Mouse (Mus musculus) neural tube, embryonic 11.5 days (tissue): ENCODE results near the gene Dclk3. TPM values are rescaled to one million over a fixed set of nuclear protein-coding genes. Genes with fewer than 3 reads are reported as not detected.

Experiments used
- ATAC-seq: fragments of 200-750 bp; cut with Nextera tagmentation; 2 replicates; pipeline ENCODE4 v1.8.0; 2017; ENCODE audit warnings: moderate number of reproducible peaks, mild to moderate bottlenecking, moderate TSS enrichment, moderate library complexity; ENCODE audit not compliant: insufficient read depth, low FRiP score, low TSS enrichment
- DNase-seq: peaks from one replicate; pipeline ENCODE4 v3.0.0-alpha.2; 2015; ENCODE audit warnings: low spot score
- H3K27ac ChIP-seq: fragments of 300-500 bp; sonication (generic); 2 replicates; pipeline ENCODE4 v1.5.1; 2014; ENCODE audit warnings: low read depth, mild to moderate bottlenecking, low read length
- H3K27me3 ChIP-seq: fragments of 300-500 bp; sonication (generic); 2 replicates; pipeline ENCODE4 v1.6.1; 2014; ENCODE audit warnings: mild to moderate bottlenecking, low read length, mixed read lengths; ENCODE audit not compliant: control insufficient read depth, insufficient read depth
- H3K36me3 ChIP-seq: fragments of 300-500 bp; sonication (generic); 2 replicates; pipeline ENCODE4 v1.6.1; 2014; ENCODE audit warnings: mild to moderate bottlenecking, low read length, moderate library complexity, mixed read lengths; ENCODE audit not compliant: control insufficient read depth, insufficient read depth
- H3K4me1 ChIP-seq: fragments of 300-500 bp; sonication (generic); 2 replicates; pipeline ENCODE4 v1.6.1; 2014; ENCODE audit warnings: low read length, mixed read lengths; ENCODE audit not compliant: control insufficient read depth, insufficient read depth
- H3K4me2 ChIP-seq: fragments of 300-500 bp; sonication (generic); 2 replicates; pipeline ENCODE4 v1.6.1; 2014; ENCODE audit warnings: low read depth, mild to moderate bottlenecking, moderate library complexity
- H3K4me3 ChIP-seq: fragments of 300-500 bp; sonication (generic); 2 replicates; pipeline ENCODE4 v1.5.1; 2014; ENCODE audit warnings: low read depth, low read length
- H3K9ac ChIP-seq: fragments of 300-500 bp; sonication (generic); 2 replicates; pipeline ENCODE4 v1.6.1; 2014; ENCODE audit warnings: mild to moderate bottlenecking, low read length
- H3K9me3 ChIP-seq: fragments of 300-500 bp; sonication (generic); 2 replicates; pipeline ENCODE4 v1.6.1; 2016; ENCODE audit warnings: low read length; ENCODE audit not compliant: control insufficient read depth
- WGBS: fragments of 180-500 bp; shearing (Covaris S2); extraction: QIAGEN DNeasy Blood & Tissue Kit; methylation state at CpG from one replicate; pipeline ENCODE4 v1.1.7; 2014; 5-methylcytosine and 5-hydroxymethylcytosine counted together
- polyA plus RNA-seq: library from polyadenylated mRNA; unstranded; fragments of >200 nt; fragmentation: Nextera tagmentation; extraction: Ambion mirVana; gene quantifications from 2 replicates; pipeline ENCODE4 v1.2.1, GENCODE M21; 2014

Gene Dclk3
- polyA plus RNA-seq, 1 experiment from 2014 or later: 3.0 TPM

DNA sequence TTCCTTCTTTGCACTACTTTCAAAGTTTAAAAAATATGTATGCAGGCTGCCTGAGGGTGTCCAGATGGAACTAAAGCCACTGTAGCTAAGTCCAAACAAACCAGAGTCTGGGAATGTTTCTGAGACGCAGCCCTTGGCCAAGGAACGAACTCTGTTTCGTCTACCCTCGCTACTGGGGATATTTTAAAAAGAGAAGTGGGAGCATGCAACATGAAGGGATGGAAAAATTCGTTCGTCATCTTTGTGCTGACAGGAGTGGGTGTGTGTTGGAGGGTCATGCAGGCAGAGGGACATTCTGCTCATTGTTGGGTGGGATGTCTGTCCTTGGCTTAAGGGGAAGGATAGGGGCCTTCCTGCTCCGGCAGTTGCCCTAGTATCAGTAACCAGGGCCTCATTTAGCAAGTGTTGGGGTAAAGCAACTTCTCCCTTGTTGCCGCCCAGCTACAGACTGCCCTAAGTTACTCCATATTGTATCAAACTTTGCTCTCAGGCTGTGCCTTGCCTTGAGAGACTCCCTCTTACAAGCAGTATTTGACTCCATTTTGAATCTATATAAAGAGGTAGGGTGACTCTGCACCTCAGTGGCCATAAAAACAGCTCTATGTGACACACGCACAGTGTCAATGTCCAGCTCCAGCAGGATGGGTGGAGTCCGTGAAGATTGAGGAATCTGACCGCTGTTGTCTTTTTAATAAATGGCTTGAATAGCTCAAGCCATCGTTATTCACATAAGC is 34.4 kb upstream of the Dclk3 start:
- WGBS: 87% methylated on average over 12 of the region's 12 CpGs

DNA sequence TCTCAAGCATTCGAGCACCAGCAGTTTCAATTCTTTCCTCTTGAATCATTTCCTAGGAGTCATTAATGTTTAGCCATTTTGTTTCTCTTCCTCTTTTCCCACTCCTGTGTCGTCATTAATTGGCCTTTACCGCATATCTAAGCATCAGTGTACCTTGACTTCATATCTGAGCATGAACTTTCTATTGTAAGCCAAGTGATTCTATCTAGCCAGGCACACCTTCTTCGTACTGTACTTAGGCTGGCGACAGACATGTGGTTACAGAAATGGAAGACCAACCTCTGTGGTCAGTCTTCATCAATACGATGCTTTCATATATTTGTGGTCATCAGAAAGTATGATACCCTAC is 33.8 kb upstream of the Dclk3 start:
- Histone ChIP-seq H3K36me3 (no peaks in the 10 kb centered on the region), H3K27me3 (no peaks in the 10 kb centered on the region), H3K9ac (no peak overlapping the region), H3K27ac (no peak overlapping the region), H3K9me3 (no peaks in the 10 kb centered on the region), H3K4me1 (no peaks in the 10 kb centered on the region), H3K4me3 (no peak overlapping the region), H3K4me2 (no peak overlapping the region)
- WGBS: 90% methylated on average over 6 of the region's 6 CpGs
- ATAC-seq (no peak), DNase-seq (no peak)

More for the DNA sequence above, 34.4 kb upstream of the Dclk3 start:
- Histone ChIP-seq H3K27me3 (no peaks in the 10 kb centered on the region), H3K4me2 (no peak overlapping the region), H3K9ac (no peak overlapping the region), H3K4me3 (no peak overlapping the region), H3K4me1 (no peaks in the 10 kb centered on the region), H3K36me3 (no peaks in the 10 kb centered on the region), H3K27ac (no peak overlapping the region), H3K9me3 (no peaks in the 10 kb centered on the region)
- no peak for DNase-seq
- ATAC-seq: no peak

DNA sequence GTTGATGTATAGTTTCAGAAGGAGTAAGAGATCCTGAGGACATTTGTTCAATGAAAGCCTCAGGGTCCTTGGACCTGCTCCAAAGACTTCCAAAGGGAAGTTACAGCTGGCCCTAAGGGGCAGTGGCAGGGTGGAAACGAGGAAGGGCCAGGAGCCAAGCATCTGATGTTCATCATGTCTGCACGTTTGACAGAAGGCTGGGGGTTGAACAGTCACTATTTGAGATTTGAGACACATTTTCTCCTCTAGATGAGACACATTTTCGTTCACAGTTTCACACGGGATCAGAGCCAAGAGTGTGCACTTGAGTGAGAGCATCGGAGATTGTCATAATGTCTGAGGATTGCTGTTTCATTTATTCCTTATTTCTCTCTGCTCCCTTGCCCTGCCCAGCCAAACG is 30.9 kb upstream of the Dclk3 start:
- Histone ChIP-seq H3K4me2 (no peak overlapping the region), H3K9ac (no peak overlapping the region), H3K4me1 (no peaks in the 10 kb centered on the region), H3K9me3 (no peaks in the 10 kb centered on the region), H3K4me3 (no peak overlapping the region), H3K27ac (no peak overlapping the region), H3K36me3 (no peaks in the 10 kb centered on the region), H3K27me3 (no peaks in the 10 kb centered on the region)
- DNase-seq: no peak
- ATAC-seq: no peak
- WGBS: 90% methylated on average over 6 of the region's 6 CpGs

DNA sequence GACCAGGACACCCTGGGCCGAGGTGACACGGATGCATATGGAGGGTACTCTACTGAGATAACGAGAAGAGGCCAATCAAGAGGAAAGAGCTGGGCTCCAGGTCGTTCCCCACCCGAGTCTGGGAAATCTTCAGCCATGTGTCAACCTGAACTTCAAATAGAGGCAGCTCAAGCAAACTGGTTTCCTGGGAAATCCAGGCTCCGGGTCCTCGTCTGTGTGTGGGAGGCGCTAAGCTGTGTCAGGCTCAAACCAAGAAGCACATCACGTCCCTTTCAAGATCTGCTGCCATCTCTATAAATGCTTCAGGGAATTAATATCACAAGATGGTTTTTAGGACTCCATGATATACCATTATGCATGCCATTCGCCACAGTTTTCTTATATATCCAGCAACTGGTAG is 30.5 kb upstream of the Dclk3 start:
- no peak overlapping the region for H3K4me3 ChIP-seq
- 89% methylated on average over 10 of the region's 10 CpGs for WGBS
- no peaks in the 10 kb centered on the region for H3K36me3 ChIP-seq
- H3K27me3 ChIP-seq: no peaks in the 10 kb centered on the region
- no peak overlapping the region for H3K4me2 ChIP-seq
- ATAC-seq (no peak), DNase-seq (no peak)
- no peaks in the 10 kb centered on the region; the same call in 1 of the 2 replicates for H3K4me1 ChIP-seq
- no peak overlapping the region for H3K9ac ChIP-seq
- no peaks in the 10 kb centered on the region for H3K9me3 ChIP-seq
- no peak overlapping the region for H3K27ac ChIP-seq

DNA sequence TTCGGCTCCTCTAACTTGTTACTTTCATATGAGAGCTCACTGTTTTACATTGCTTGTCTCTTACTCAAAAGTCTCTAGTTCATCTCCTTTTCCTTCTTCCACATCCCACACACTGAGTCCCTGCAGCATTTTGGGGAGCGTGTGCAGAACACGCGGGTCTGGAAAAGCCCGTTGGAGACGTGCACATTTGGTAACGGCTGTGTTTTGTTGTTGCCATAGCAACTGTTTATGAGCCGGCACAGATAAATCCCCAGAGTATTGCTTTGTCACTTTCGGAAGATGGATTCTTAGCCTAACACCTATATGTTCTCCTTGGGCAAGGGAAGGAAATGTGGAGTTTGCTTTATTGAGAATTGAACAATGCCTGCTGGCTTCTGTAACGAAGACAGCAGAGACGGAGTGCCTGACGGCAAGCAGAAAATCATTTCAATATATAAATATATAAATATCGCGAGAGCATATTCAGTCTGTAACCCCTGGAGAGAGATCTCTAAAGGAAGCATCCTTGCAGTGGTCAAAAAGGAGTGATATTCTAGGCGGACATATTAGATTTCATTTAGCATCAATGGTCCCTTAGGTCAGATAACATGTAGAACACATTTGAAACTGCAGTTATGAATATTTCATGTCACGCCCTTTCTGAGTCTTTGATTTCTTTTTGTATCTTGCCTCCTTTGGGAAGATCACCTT is 26.3 kb upstream of the Dclk3 start:
- peak; percentile 35; the same call in 1 of the 2 replicates for ATAC-seq
- Histone ChIP-seq H3K4me3 (no peak overlapping the region), H3K4me1 (no peaks in the 10 kb centered on the region; the same call in 1 of the 2 replicates), H3K27ac (no peak overlapping the region), H3K36me3 (no peaks in the 10 kb centered on the region), H3K27me3 (no peaks in the 10 kb centered on the region), H3K9ac (no peak overlapping the region), H3K9me3 (no peaks in the 10 kb centered on the region), H3K4me2 (no peak overlapping the region)
- DNase-seq: peak; percentile 25
- 72% methylated on average over 16 of the region's 16 CpGs for WGBS

DNA sequence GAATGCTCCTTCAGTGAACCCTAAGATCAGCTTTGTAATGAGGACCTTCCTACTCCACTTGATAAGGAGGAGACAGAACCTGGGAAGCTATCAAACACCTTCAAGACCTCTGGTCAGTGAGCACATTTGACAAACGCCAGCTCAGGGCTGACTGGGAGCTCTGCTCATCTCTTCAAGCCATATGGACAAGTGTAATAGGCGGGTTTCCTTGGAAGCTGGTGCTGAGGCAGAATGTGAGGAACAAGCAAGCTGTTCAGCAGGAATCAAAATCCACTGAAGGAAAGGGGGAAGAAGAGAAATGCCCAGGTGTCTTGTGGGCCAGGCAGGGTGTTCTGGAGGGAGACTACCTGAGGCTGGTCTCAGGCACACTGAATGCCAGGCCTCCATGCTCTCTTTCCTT is 17.0 kb upstream of the Dclk3 start:
- Histone ChIP-seq H3K4me3 (no peak overlapping the region), H3K27me3 (no peaks in the 10 kb centered on the region), H3K9ac (no peak overlapping the region), H3K4me2 (no peak overlapping the region), H3K36me3 (no peaks in the 10 kb centered on the region), H3K27ac (no peak overlapping the region), H3K9me3 (no peaks in the 10 kb centered on the region), H3K4me1 (no peaks in the 10 kb centered on the region)
- ATAC-seq (no peak), DNase-seq (no peak)
- 77% methylated on average over 2 of the region's 2 CpGs for WGBS

DNA sequence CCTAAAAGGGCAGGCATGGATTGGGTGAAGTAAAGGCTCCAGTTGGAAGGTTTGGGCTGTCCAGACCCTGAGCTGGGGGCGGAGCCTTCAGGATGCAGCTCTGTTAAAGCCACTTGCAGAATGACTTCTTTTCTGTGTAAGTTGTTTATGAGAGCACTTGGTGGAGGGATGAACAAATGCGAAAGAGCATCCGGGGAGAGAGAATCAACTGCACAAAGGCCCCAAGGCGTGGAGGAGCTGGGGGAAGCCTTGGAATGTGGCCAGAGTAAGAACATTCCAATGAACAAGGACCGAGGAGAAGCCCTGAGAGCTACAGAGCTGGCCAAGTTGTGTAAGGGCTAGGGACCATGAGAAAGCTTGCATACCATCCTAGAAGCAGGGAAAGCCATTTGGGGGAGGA is 16.3 kb upstream of the Dclk3 start:
- H3K36me3 ChIP-seq: no peaks in the 10 kb centered on the region
- no peak overlapping the region for H3K27ac ChIP-seq
- H3K9me3 ChIP-seq: no peaks in the 10 kb centered on the region
- H3K4me2 ChIP-seq: no peak overlapping the region
- H3K4me1 ChIP-seq: no peaks in the 10 kb centered on the region
- H3K27me3 ChIP-seq: no peaks in the 10 kb centered on the region
- WGBS: 76% methylated on average over 5 of the region's 5 CpGs
- H3K4me3 ChIP-seq: no peak overlapping the region
- H3K9ac ChIP-seq: no peak overlapping the region
- DNase-seq (no peak), ATAC-seq (no peak)

DNA sequence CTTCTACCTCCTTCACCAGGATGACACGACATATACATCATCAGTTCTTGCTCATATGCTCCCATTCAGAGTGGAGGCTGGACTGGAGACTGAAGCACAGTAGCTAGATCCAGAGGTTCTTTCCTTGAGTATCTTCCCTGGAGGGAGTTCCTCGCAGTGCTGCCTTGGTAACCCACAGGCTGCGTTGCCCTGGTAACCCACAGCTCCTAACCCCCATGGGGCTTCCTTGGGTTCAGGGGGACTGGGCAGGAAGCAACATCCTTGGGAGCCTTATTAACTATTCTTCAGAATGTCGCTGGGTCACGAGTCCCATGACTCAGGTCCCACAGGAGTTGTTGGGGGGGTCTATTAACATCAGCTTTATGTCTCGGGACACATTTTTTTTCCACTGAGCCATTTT is 13.8 kb upstream of the Dclk3 start:
- Histone ChIP-seq H3K4me3 (no peak overlapping the region), H3K36me3 (no peaks in the 10 kb centered on the region), H3K9me3 (no peaks in the 10 kb centered on the region), H3K4me2 (no peak overlapping the region), H3K9ac (no peak overlapping the region), H3K27me3 (no peaks in the 10 kb centered on the region), H3K27ac (no peak overlapping the region), H3K4me1 (no peaks in the 10 kb centered on the region)
- ATAC-seq: no peak
- DNase-seq: peak; percentile 37
- 67% methylated on average over 6 of the region's 6 CpGs for WGBS

DNA sequence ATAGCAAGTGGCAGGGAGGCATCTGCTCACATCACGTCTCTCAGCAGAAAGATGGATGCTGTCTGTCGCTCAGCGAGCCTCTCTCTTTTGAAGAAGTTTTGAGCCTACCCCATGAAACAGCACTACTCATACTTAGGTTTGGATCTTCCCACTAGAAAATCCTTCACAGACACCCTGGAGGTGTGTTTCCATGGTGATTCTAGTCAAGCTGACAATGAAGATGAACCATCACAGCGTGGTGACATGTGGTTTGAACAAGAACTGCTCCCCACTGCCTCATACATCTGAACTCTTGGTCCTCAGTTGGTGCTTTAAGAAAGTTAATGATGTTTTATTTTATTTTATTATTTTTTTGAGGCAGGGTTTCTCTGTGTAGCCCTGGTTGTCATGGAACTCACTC is 12.9 kb upstream of the Dclk3 start:
- no peaks in the 10 kb centered on the region for H3K4me1 ChIP-seq
- 77% methylated on average over 4 of the region's 4 CpGs for WGBS

More for the DNA sequence above, 12.9 kb upstream of the Dclk3 start:
- Histone ChIP-seq H3K27me3 (no peaks in the 10 kb centered on the region), H3K4me3 (no peak overlapping the region), H3K9ac (no peak overlapping the region), H3K27ac (no peak overlapping the region), H3K4me2 (no peak overlapping the region), H3K36me3 (no peaks in the 10 kb centered on the region), H3K9me3 (no peaks in the 10 kb centered on the region)
- ATAC-seq (no peak), DNase-seq (no peak)
